In the genomic region with DNA sequence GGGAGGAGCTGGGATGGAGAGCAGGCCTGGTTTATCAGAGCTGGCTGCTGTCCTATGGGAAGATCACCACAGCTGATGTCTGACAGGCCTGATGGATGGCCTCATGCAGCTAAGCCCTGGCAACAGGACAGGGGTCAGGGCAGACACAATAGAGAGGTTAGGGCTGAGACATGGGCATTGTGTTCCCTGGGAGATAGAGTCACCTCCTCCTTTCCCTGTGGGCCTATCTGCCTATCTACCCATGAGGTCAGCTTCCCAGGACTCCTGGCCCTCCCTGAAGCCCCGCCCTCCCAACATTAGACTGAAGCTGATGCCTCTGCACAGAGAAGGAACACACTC, we compare ENCODE assay signal across 12 mouse cellular contexts. TPM values are rescaled to one million over a fixed set of nuclear protein-coding genes. Genes with fewer than 3 reads are reported as not detected.
DNase-seq lines count a peak whose midpoint lies in the region; ATAC-seq and TF ChIP-seq lines count a peak whose summit lies in the region.
"Had no signal": no experiment of that assay in that cellular context is flagged by ENCODE, and none has a peak within 500 bp of the region (broad histone marks: within the 10 kb centered on the region; RNA-seq: fewer than 3 reads in every experiment).

No protein-coding gene starts in this region.

- H3K9me3 ChIP-seq in lung, embryonic 15.5 days, result no peaks in the 10 kb centered on the region
- H3K9me3 ChIP-seq: forebrain, embryonic 12.5 days; midbrain, embryonic 15.5 days had no signal

- H3K27me3 ChIP-seq in lung, embryonic 15.5 days, result no peaks in the 10 kb centered on the region
- H3K27me3 ChIP-seq: forebrain, embryonic 12.5 days; midbrain, embryonic 15.5 days had no signal

- DNase-seq in adrenal gland, adult (ENCODE audit: inconsistent age in 2 of 2, low spot score in 1 of 2), result peak; percentile 68 to 71
- no peak for DNase-seq in adrenal gland, postnatal 4 days (ENCODE audit: low spot score in 2 of 2)
- DNase-seq in lung, adult 2 months, result no peak
- peak; percentile 31 to 56 for DNase-seq in kidney, postnatal 25 days
- peak; percentile 61 for DNase-seq in retina, postnatal 1 day
- DNase-seq in frontal cortex, postnatal 25 days (ENCODE audit: low spot score in 2 of 2), result no peak
- no peak for DNase-seq in frontal cortex, postnatal 36 days (ENCODE audit: low spot score in 2 of 2)
- DNase-seq: heart, postnatal 14 days; right cerebral cortex, postnatal 25 days had no signal

- no peak overlapping the region for H3K27ac ChIP-seq in lung, embryonic 15.5 days
- H3K27ac ChIP-seq: forebrain, embryonic 12.5 days; midbrain, embryonic 15.5 days had no signal

- peaks cover 4% of the 10 kb centered on the region; the same call in 1 of the 2 replicates for H3K4me1 ChIP-seq in lung, embryonic 15.5 days
- H3K4me1 ChIP-seq in lung, adult 2 months (ENCODE audit: control insufficient read depth, insufficient read depth, low read length), result no peaks in the 10 kb centered on the region
- H3K4me1 ChIP-seq: midbrain, embryonic 15.5 days had no signal

- no peak overlapping the region for H3K4me3 ChIP-seq in lung, embryonic 15.5 days
- H3K4me3 ChIP-seq in lung, adult 2 months (replicated peaks; ENCODE audit: extremely low read depth, low read depth, low read length), result no peak overlapping the region
- H3K4me3 ChIP-seq: forebrain, embryonic 12.5 days; midbrain, embryonic 15.5 days had no signal

- TF ChIP-seq POLR2A in lung, adult 2 months (IDR thresholded peaks at IDR 0.05; ENCODE audit: borderline replicate concordance, extremely low read depth, low read depth, low read length), result no peak

- ATAC-seq in lung, embryonic 15.5 days (ENCODE audit: borderline replicate concordance, extremely low read depth, low FRiP score, low TSS enrichment), result peak; percentile 27; the same call in 1 of the 2 replicates
- ATAC-seq: midbrain, embryonic 15.5 days had no signal

- 67% methylated on average over 1 of the region's 1 CpGs for WGBS in lung, embryonic 15.5 days
- 72% methylated on average over 1 of the region's 1 CpGs for WGBS in lung, adult 2 months

- no peak overlapping the region for H3K9ac ChIP-seq in lung, embryonic 15.5 days
- H3K9ac ChIP-seq: forebrain, embryonic 12.5 days; midbrain, embryonic 15.5 days had no signal

- H3K4me2 ChIP-seq in lung, embryonic 15.5 days, result no peak overlapping the region
- H3K4me2 ChIP-seq: forebrain, embryonic 12.5 days; midbrain, embryonic 15.5 days had no signal

- H3K36me3 ChIP-seq in lung, embryonic 15.5 days, result no peaks in the 10 kb centered on the region
- H3K36me3 ChIP-seq: forebrain, embryonic 12.5 days; midbrain, embryonic 15.5 days had no signal

- no peak for TF ChIP-seq CTCF in lung, adult 2 months (IDR thresholded peaks at IDR 0.05; ENCODE audit: insufficient read depth, low read length)

RNA-seq across cellular contexts. Expression of a gene that starts 13.5 kb away (rescaled TPM):
- 10 to 100 TPM; 76.7 to 83.4 TPM for total RNA-seq in adrenal gland, postnatal 4 days (2021)
- polyA plus RNA-seq in lung, embryonic 15.5 days (2015; fragmentation: Nextera tagmentation; extraction: Ambion mirVana), result 25.7 and 25.8 TPM in 2 replicates
- polyA plus RNA-seq in lung, adult 2 months (2012; rRNA removed), result 26.3 and 27.5 TPM in 2 replicates

RNA-seq across cellular contexts. Expression of a gene that starts 57.2 kb away (rescaled TPM):
- 10 to 100 TPM; 56.4 to 57.6 TPM for total RNA-seq in adrenal gland, postnatal 4 days (2021)
- 30.8 and 33.3 TPM in 2 replicates for polyA plus RNA-seq in lung, embryonic 15.5 days (2015; fragmentation: Nextera tagmentation; extraction: Ambion mirVana)
- 24.6 and 28.4 TPM in 2 replicates for polyA plus RNA-seq in lung, adult 2 months (2012; rRNA removed)

Comparison
In these comparisons a context has a peak if more than half of its experiments do, and no peak if none do; other contexts are left out.
1. DNase-seq: peak in adrenal gland, adult (2 of 2), kidney, postnatal 25 days (2 of 2) and retina, postnatal 1 day (single experiment); none in adrenal gland, postnatal 4 days (0 of 2), lung, adult 2 months (single experiment), frontal cortex, postnatal 25 days (0 of 2) and frontal cortex, postnatal 36 days (0 of 2).